In genomic region chr2:145517346-145517745, GRCm38 (mm10) we compare ENCODE assay signal across 8 mouse cellular contexts.
DNase-seq lines count a peak whose midpoint lies in the region; ATAC-seq and TF ChIP-seq lines count a peak whose summit lies in the region.

No protein-coding gene starts in this region.

- TF ChIP-seq POLR2A in testis, adult 2 months (IDR thresholded peaks at IDR 0.05; ENCODE audit: control insufficient read depth, low read depth, low read length) = no peak

- no peak overlapping the region for H3K27ac ChIP-seq in midbrain, embryonic 15.5 days
- no peak overlapping the region for H3K27ac ChIP-seq in testis, adult 2 months (ENCODE audit: control insufficient read depth, insufficient read depth, low read depth, low read length)

- no peak overlapping the region for H3K4me2 ChIP-seq in midbrain, embryonic 15.5 days

- intact Hi-C loops in gastrocnemius, postnatal 14 days (cut with DNase I; ENCODE audit: low total_unique reads) = no loop called here
- intact Hi-C loops in left cerebral cortex, postnatal 25 days (cut with DNase I) = loop anchor here (2.0 to 10.0 kb wide), 4 partner anchors 70 to 883 kb away; no protein-coding TSS in a partner anchor

- ATAC-seq in midbrain, embryonic 15.5 days (replicated peaks) = 0 out of 2 replicates have a peak, but pooled peaks have one; percentile 49

- TF ChIP-seq CTCF in testis, adult 2 months (IDR thresholded peaks at IDR 0.05; ENCODE audit: control insufficient read depth, insufficient read depth, insufficient replicate concordance, low read depth, low read length) = peak; percentile 90

- H3K4me1 ChIP-seq in midbrain, embryonic 15.5 days = no peaks in the 10 kb centered on the region
- no peaks in the 10 kb centered on the region for H3K4me1 ChIP-seq in testis, adult 2 months (ENCODE audit: control insufficient read depth, insufficient read depth, low read length)

- no peaks in the 10 kb centered on the region for H3K9me3 ChIP-seq in midbrain, embryonic 15.5 days

- no peaks in the 10 kb centered on the region for H3K36me3 ChIP-seq in midbrain, embryonic 15.5 days (replicated peaks)
- H3K36me3 ChIP-seq in testis, adult 2 months (ENCODE audit: control insufficient read depth, insufficient read depth, low read length) = no peaks in the 10 kb centered on the region

- no peak overlapping the region for H3K9ac ChIP-seq in midbrain, embryonic 15.5 days

- H3K27me3 ChIP-seq in midbrain, embryonic 15.5 days (replicated peaks) = no peaks in the 10 kb centered on the region
- H3K27me3 ChIP-seq in testis, adult 2 months (ENCODE audit: control insufficient read depth, insufficient read depth, low read length) = no peaks in the 10 kb centered on the region

- peak; percentile 21 to 31 for DNase-seq in urinary bladder, adult 18-20 months (ENCODE audit: low spot score in 2 of 2)
- DNase-seq in urinary bladder, postnatal 10 days (ENCODE audit: low spot score) = no peak
- DNase-seq in embryo, embryonic 10 days (ENCODE audit: low spot score) = peak; percentile 87
- DNase-seq in gastrocnemius, postnatal 14 days = peak; percentile 59
- DNase-seq in kidney, adult 18-20 months = peak; percentile 67
- DNase-seq in left cerebral cortex, postnatal 25 days (ENCODE audit: low spot score in 2 of 2) = peak; percentile 85 to 88

- WGBS in midbrain, embryonic 15.5 days = 53% methylated on average over 9 of the region's 9 CpGs

- H3K4me3 ChIP-seq in midbrain, embryonic 15.5 days = no peak overlapping the region
- H3K4me3 ChIP-seq in testis, adult 2 months (ENCODE audit: control insufficient read depth, low read depth, low read length) = no peak overlapping the region
